Mouse (Mus musculus) cerebellum, adult 18-20 months (tissue): ENCODE measurements around the gene 1600002K03Rik.
"Not testable (repeated sequence)": the region's sequence is repeated elsewhere in the genome, so short reads cannot be mapped to it uniquely, and the experiment has no call there.

Experiments used
- DNase-seq, 2 experiments: peaks; one replicate each; pipeline ENCODE4 v3.0.0; 2021

The 1600002K03Rik gene

DNA sequence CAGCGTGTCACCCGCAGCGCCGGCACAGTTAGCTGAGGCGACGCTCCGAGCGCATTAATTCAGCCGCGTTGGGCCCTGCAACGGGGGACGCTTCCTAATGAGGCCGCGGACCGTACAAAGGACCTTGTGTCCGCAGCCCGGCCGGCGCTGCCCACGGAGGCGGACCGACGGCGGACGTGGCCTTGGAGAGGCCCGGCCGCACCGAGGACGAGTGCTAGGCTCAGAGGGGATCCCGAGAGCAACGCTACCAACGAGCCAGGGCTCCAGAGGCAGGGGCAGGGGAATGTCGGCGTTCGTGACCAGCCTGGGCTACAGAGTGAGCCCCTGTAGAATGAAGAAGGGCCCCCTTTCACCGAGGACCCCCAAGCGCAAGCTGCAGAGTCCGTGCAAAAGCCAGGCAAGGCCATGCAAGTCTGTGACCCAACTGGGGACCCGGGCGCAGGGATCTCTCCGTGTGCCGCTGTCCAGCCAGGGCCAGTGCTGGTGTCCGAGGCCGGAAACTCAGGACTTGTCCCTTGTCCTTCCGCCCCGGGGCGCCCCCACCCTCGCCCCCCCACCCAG lies 17.8 kb downstream of the 1600002K03Rik start:
- peak in 1 of 2 experiments; percentile 53 for DNase-seq

DNA sequence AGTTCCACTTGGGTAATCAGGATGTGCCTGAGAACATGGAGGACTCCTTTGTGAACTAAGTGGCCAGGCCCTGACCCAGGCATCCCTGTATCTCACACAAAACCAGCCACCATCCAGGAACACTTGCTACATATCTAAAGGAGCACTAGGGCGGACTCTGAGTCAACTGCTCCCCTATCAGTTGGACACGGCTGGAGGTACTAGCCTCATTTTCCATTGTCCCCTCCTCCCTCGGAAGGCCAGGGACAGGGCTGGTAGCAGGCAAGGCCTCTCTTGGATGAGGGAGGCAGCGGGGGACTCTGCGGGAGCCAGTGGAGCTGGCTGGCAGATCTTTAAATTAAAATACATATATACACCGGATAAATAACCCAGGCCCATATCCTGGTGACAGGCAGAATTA lies 21.2 kb downstream of the 1600002K03Rik start:
- no peak for DNase-seq

DNA sequence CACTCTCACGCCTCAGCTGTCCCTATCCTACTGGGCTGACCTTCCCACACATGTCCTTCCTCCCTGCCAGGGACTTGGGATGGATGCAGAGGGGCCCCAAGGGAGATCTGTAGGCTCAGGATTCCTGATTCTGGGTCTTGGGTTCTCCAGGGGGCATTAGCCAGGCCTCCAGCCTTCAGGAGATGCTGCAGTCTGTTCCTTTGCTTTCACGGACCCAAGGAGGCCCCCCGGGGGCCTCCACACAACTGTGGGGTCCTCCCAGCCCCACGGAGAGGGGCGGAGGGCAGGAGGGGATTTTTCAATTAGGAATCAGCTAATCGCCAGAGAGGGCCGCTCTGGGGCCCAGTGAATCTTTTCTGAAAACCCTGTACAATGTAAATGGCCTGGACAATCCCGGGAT lies 21.7 kb downstream of the 1600002K03Rik start:
- no peak for DNase-seq

DNA sequence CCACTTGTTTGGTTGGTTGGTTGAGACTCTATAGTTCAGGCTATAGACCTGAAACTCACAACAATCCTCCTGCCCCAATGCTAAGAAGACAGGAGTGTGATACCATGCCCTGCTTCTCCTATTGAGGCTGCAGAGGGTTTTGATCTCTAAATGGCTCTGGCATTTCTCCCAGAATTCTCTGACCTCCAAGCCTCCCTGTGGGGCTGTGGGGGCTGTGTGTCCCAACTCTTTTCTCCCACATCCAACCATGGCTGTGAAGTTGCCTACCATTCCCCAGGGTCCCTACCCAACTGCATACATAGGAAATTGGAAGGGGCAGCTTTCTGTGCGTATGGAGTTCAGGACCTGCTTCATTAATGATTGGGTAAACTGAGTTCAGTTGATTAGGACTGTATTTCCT lies 23.4 kb downstream of the 1600002K03Rik start:
- no peak for DNase-seq

DNA sequence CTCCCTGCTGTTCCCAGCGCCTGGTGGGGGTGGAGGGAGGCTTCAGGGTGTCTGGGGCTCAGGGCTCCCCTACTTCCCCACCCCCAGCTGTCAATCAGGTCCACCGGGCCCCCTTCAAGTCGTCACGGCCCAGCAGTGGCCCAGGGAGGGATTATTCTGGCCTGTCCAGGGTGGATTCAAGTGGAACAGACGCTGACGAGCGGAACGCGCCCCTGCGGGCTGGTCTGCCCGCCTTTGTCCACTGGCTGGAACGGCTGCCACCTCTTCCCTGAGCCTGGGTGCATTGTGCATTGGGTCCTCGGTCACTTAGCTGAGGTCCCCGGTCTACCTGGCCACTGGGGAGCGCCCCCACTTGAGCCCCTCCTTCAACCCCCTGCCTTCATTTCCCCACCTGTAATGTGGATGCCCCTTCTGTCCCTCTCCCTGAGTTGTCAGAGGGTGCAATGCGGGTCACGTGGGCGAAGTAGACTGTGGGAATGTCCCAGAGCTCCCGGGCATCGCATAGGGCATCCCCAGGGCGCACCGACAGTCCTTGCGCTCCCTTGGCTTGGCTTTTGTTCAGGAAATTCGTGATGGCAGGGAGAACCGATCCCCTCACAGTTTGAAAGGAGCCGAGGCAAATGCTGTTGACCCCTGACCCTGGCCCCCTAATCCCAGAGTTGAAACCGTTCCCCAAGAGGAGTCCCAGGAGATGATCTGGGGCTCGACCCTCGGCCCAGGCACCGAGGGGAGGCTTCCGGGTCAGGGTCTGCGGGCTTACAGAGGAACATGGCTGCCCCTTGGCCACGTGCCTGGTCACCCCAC lies 24.2 kb downstream of the 1600002K03Rik start:
- no peak for DNase-seq

DNA sequence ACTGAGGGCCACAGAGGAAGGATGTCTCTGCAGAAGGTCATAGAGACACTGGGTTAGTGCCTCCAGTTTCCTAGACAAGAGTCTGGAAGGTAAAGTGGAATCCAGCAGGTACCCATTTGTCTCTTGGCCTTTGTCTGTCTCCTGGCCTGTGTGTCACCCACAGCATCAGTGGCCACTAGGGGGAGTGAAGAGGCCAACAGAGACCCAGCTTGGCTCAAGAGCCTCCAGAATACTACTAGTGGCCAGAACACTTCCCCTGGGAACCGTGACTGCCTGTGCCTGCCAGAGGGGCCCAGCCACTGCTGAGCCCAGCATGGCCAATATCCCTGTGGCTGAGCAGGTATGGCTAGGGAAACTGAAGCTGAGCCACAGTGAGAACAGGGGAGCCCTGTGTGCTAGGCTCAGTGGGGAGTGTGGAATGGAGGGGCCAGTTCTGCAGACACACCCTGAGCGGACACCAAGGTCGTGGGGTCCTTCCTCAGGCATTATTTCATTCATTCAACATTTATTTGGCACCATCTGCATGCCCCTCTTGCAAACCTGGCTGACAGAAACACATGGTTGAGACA lies 26.8 kb downstream of the 1600002K03Rik start:
- peak; percentile 88 to 90 for DNase-seq

DNA sequence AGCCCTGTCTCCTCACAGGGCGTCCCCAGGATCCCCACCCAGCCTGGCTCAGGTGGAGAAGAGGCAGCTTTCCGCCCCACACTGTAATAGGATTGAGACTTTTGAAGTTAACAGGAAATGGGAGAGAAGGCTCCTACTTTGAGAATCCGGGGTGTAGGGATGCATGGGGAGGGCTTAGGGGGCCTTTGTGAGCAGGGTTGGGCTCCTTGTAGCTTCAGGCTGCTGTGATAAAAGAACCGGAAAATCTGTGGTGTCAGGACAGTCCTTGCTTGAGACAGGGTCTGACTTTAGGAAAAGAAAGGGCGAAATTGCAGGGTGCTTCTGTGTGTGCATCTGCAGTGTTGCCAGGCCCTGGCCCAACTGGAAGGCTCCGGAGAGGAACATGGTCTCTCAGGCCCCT lies 27.7 kb downstream of the 1600002K03Rik start:
- no peak for DNase-seq

DNA sequence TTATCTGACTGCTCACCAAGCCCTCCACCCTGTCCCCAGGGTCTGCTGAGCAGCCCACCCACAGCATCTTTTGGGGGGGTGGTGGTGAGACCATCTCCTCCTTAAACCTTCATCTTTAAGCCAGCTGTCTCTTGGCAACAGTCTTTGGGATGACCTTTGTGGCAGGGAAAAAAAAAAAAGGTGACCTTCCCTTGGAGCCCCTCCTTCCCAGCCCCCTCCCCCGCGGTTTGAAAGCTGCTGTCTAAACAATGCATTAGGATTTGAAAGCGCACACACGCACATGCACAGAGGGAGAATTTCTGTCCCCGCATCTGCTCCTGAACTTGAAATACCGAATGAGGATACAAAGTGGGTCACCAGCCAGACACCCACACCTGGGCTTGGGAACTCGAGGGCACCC lies 31.3 kb downstream of the 1600002K03Rik start:
- DNase-seq: no peak

DNA sequence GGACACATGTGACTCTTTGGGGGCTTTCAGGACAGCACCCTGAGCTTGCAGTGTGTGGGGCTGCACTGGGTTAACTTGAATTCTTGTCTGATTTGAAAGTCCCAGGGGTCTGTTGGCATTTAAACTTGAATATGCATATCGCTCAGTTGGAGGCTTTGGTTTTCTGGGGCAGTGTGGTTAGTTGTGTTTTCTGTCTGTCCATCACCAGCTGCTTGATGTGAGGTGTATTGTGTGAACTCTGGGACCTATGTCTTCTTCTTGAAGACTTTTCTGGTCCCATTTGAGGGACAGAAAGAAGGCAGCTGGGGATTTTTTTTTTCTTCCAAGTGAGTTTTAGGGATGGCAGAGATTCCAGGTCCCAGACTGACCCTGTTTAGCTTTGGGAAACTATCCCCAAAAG lies 34.5 kb downstream of the 1600002K03Rik start:
- no peak for DNase-seq

DNA sequence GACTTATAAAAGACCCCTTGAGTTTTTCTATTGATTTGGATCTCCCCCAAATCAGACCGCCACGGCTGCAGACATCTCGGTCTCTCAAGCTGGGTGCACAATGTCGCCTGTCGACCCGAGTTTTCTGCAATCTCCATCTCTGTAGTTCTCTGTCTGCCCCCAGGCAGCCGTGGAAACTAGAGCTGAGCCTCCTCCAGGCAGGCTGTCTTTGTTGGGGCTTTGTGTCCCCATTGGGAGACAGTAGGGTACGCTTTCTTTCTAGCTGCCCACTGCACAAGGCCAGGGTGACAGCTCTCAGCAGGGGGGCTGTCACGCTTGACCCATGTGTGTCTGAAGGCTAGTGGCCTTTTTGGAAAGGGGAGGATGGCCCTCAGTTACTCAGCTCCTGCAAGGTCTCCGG lies 34.9 kb downstream of the 1600002K03Rik start:
- DNase-seq: no peak

DNA sequence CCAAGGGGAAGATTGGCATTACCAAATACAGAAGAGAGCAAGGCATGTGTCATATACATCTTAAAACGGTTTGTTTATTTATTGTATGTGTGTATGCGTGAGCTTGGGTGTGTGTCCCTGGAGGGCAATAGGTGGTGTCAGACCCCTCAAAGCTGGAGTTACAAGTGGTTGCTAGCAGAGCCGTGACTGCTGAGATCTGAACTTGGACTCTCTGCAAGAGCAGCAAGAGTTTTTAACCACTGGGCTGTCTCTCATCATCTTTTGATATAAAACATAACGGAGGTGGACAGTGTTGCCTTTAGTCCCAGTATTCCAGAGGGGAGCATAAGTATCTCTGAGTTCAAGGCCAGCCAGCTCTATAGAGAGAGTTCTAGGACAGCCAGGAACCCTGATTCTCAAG lies 35.5 kb downstream of the 1600002K03Rik start:
- no peak for DNase-seq

DNA sequence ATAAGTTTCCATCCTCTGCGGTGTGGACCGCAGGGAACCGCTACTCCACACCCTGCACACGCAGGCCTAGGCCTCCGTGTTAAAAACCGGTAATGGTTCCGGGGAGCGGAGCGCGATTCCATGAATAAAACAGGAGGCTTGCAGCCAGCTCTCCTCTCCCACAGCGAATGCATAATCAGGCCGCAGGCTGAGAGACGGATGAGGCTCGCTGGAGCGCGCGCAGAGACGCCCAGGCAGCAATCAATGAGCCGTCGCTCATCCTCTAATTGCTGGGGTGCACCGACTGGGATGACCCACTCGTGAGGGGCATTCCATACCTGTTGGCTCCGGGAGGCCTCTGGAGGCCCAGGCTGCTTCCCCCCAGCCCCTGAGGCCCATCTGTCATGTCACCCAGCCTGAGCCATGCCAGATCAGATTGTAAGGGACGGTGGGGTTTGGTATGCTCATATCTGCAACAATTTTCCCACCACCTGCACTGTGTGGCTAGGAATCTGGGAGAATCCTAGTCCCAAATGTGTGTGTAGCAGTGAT lies 36.2 kb downstream of the 1600002K03Rik start:
- no peak for DNase-seq

DNA sequence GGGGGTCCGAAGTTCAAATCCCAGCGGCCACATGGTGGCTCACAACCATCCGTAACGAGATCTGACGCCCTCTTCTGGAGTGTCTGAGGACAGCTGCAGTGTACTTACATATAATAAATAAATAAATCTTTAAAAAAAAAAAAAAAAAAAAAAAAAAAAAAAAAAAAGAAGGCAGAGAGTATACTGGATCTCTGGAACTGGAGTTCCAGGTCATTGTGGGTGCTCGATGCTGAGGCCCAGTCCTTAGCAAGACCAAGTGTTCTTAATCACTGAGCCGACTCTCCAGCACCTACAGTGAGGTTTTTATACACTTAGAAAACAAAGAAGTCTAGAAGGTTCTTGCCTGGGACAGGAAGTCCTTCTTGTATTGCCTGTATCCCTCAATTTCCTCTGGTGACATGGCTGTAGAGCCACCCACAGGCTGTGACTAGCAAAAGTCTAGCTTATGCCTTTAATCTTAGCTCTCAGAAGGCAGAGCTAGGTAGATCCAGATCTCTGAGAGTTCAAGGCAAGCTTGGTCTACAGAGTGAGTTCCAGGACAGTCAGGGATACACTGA lies 38.9 kb downstream of the 1600002K03Rik start:
- DNase-seq: not testable (repeated sequence)

DNA sequence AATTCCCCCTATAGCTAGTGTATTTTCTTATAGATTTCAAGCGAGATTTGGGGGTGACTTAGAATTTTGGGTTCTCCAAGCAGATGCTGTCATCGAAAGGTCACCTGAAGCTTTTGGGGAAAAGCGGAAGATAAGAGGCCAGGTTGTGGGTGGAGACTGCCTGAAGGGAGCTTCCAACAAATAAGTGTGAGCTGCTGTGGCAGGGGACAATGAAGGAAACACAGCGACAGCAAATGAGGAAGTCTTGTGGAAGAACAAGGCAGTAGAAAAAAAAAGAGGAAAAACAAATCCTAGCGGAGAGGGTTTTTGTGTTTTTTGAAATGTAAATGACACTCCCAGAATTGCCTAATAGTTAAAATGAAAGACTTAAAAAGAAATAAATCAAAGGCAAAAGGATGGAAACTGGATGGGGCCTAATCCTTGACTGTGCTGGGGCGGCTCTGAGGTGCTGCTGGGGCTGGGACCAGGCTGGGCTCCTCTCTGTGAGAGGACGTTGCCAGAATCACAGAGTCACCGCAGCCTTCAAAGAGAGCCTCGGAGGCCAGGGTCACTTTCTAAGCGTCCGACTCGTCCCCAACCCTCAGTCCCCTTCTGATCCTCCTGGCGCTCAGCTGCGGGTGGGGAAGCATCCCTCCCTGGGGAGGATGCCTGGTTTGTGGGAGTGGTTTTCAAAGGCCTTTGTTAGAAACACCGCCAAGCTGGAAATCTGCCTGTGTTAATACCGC lies 42.5 kb downstream of the 1600002K03Rik start:
- DNase-seq: no peak

DNA sequence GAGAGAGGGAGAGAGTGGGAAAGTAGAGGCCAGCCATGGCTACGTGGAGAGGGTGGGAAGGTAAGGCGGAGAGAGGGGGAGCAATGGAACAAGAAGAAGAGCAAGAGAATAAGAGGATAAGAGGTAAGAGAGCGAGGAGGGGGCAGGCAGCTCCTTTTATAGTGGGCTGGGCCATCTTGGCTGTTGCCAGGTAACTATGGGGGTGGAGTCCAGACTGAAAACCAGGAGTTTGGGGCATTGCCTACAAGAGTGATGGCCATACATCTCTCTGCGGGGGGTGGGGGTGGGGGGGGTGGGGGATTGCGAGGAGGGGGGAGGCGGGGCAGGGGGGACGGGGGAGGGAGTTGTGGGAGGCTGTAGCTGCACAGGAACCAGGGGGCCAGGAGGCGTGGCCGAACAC lies 47.9 kb downstream of the 1600002K03Rik start:
- DNase-seq: no peak

DNA sequence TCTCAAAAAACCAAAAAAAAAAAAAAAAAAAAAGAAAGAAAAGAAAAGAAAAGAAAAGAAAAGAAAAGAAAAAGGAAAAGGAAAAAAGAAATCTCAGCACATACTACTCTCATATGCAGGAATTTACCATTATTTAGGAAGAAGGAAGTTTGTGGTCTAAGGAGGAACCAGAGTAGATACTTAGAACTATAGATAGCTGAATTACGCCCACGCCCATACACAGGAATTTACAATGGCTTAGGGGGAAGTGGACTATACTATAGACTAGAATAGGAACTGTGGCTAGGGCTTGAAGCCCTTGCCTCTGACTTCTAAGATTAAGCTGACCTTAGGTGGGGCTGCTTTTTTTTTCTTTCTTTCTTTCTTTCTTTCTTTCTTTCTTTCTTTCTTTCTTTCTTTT lies 50.4 kb downstream of the 1600002K03Rik start:
- not testable (repeated sequence) for DNase-seq
